Mouse (Mus musculus) macrophage (primary cell): ENCODE measurements around the gene Ubxn6. TPM values are rescaled to one million over a fixed set of nuclear protein-coding genes. Genes with fewer than 3 reads are reported as not detected.
"Not testable (repeated sequence)": the region's sequence is repeated elsewhere in the genome, so short reads cannot be mapped to it uniquely, and the experiment has no call there.

Experiments used
- H3K27ac ChIP-seq: fragments of 350-480 bp; formaldehyde crosslinking; 2 replicates; pipeline ENCODE4 v1.9.0; 2021
- H3K36me3 ChIP-seq: fragments of 350-480 bp; formaldehyde crosslinking; 2 replicates; pipeline ENCODE4 v1.9.0; 2021; ENCODE audit errors: inconsistent target
- H3K4me3 ChIP-seq: fragments of 350-480 bp; formaldehyde crosslinking; 2 replicates; pipeline ENCODE4 v1.9.0; 2021; ENCODE audit errors: inconsistent target
- H3K79me2 ChIP-seq: fragments of 350-480 bp; formaldehyde crosslinking; 2 replicates; pipeline ENCODE4 v1.9.0; 2021; ENCODE audit errors: inconsistent target
- WGBS: methylation state at CpG from one replicate; pipeline ENCODE4 v1.1.7; 2026; ENCODE audit warnings: inconsistent platforms; ENCODE audit not compliant: missing documents; 5-methylcytosine and 5-hydroxymethylcytosine counted together
- polyA plus RNA-seq: library from polyadenylated mRNA; stranded (reverse); fragments of 250-400 nt; gene quantifications from 3 replicates; pipeline ENCODE4 v1.2.4, GENCODE M21; 2018; ENCODE audit warnings: inconsistent platforms

Ubxn6 gene
- polyA plus RNA-seq, 1 experiment from 2014 or later = 74.4 TPM

DNA sequence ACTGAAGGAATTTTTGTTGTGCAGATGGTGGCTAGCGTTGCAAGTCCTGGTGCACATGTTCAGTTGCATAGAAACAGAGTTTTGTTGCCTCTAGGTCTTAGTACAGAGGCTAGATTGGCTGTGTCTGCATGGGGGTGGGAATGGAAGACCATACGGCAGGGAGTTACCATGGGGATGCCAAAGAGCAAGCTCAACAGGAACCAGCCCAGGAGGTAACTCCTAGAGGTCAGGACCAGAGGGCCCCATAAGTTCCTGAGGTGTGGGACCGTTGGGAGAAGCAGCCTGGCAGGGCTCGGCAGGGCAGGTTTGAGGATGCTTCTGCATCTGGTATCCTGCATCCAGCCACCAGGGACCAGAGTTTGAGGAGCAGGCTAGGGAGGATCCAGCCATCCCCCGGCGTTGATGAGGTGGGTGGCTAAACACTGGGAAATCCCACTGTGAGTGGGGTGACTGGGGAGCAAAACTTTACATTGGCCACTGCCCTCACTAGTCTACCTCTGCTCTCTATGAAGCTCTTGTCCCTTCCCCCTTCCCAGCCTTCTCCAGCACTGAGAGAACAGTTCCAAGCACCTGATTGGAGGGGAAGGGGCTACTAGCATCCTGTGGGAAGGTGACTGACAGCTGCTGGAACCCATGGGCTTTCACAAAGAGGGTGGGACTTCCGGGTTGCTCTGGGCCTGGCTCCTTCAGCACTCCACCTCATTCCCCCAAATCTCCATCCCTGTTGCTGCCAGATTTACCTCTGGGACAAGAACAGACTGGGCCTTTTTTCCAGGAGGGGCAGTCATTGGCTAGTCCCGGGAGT is 6.2 kb upstream of the Ubxn6 start:
- Histone ChIP-seq H3K79me2 (peaks cover 26% of the 10 kb centered on the region), H3K27ac (no peak overlapping the region), H3K4me3 (peak overlapping the region; percentile 79), H3K36me3 (0 out of 2 replicates have a peak, but pooled peaks cover 4% of the 10 kb centered on the region)
- 52% methylated on average over 8 of the region's 8 CpGs for WGBS

DNA sequence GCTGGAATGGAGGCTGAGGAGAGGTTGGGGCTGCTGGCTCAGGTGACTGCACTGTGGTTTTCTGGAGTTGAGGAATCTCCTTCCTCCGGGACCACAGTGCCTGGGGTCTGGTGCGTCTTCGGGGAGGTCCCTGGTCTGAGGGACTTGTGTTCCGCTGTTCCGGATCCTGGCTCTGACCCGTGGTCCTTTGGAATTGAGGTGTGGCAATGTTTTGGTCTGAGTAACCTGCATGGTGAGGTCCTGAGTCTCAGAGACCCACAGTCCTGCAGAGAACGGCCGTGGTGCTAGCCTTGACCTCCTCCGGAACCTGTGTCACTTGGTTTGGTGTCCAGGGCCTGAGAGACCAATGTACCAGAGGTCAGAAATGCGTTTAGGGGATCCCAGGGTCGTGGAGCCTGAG is 5.1 kb upstream of the Ubxn6 start:
- H3K27ac ChIP-seq = no peak overlapping the region

DNA sequence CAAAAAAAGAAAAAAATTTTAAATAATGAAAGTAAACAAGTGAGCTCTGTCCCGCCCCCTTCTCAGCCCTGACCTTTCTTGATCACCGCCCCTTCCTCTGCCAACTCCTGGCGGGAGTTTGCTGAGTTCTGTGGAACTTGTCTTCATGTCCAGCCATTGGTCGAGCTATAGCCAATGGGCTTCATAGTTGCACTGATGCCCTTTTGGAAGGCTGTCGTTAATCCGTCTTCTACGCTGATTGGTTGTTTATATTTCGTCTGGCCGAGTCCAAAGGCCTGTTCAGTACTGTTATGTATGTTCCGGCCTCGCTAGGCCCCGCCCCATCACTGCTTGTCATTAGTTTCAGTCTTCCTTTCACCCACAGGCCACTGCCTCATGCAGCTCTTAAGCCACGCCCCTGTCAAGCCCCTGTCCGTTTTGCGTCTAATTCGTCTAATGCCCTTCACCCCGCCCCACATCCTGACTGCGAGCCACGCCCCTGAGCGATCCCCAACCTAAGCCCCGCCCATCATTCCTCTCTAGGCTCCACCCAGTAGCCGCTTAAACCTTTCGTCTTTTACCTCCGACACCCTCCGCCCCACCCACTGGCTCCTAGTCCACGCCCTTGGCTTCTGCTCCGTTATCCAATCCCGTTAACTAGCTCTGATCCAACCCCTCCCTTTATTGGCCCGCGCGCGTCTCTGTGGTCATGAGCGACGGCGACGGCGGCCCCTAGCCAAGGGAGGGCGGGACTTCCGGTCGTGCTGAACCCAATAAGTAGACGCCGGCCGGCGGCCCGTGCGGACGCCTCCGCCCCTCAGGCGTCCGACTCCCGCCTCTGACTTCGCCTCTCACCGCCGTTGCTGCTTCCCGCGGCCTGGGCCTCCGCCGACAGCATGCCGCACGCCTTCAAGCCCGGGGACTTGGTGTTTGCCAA is 4.3 kb upstream of the Ubxn6 start, which contains the start of gene Hdgfl2:
Gene Hdgfl2 (plus strand): TSS at position 755 of the 916 bp plus-strand sequence.
- H3K79me2 ChIP-seq = peaks cover 27% of the 10 kb centered on the region
- H3K36me3 ChIP-seq = 0 out of 2 replicates have a peak, but pooled peaks cover 4% of the 10 kb centered on the region
- peak within 1 kb of the TSS; percentile 79 for H3K4me3 ChIP-seq
- H3K27ac ChIP-seq = peak within 1 kb of the TSS; percentile 63
- 1% methylated on average over 53 of the region's 61 CpGs for WGBS

More for the DNA sequence above, 5.1 kb upstream of the Ubxn6 start:
- Histone ChIP-seq H3K4me3 (peak overlapping the region; percentile 79), H3K36me3 (0 out of 2 replicates have a peak, but pooled peaks cover 4% of the 10 kb centered on the region), H3K79me2 (peaks cover 26% of the 10 kb centered on the region)
- WGBS = 0% methylated on average over 11 of the region's 11 CpGs

DNA sequence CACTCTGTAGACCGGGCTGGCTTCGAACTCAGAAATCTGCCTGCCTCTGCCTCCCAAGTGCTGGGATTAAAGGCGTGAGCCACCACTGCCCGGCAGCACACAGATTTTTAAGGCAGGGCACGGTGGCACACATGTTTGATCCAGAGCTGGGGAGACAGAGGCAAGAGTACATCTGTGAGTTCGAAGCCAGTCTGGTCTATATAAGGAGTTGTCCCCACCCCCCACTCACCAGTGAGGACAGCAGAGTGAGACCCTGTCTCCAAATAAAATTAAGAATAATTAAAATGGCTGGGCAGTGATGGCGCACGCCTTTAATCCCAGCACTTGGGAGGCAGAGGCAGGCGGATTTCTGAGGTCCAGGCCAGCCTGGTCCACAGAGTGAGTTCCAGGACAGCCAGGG is 3.5 kb upstream of the Ubxn6 start:
- H3K4me3 ChIP-seq = peak overlapping the region; percentile 40
- not testable (repeated sequence) for H3K36me3 ChIP-seq
- H3K27ac ChIP-seq = peak overlapping the region; percentile 63
- WGBS = 59% methylated on average over 9 of the region's 9 CpGs
- peaks cover 35% of the 10 kb centered on the region for H3K79me2 ChIP-seq

DNA sequence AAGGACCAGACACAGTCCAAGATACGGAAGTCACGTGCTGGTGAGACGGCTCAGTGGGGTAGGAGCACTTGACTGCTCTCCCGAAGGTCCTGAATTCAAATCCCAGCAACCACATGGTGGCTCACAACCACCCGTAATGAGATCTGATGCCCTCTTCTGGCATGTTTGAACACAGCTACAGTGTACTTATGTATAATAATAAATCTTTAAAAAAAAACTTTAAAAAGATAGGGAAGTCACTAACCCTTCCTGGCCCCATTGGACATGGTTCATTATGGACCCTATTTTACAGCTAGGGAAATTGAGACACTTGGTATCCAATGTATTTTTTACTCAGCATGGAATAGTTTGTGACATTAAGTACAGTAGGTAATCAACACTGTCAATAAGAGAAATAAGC is 2.7 kb upstream of the Ubxn6 start:
- 82% methylated on average over 5 of the region's 5 CpGs for WGBS

DNA sequence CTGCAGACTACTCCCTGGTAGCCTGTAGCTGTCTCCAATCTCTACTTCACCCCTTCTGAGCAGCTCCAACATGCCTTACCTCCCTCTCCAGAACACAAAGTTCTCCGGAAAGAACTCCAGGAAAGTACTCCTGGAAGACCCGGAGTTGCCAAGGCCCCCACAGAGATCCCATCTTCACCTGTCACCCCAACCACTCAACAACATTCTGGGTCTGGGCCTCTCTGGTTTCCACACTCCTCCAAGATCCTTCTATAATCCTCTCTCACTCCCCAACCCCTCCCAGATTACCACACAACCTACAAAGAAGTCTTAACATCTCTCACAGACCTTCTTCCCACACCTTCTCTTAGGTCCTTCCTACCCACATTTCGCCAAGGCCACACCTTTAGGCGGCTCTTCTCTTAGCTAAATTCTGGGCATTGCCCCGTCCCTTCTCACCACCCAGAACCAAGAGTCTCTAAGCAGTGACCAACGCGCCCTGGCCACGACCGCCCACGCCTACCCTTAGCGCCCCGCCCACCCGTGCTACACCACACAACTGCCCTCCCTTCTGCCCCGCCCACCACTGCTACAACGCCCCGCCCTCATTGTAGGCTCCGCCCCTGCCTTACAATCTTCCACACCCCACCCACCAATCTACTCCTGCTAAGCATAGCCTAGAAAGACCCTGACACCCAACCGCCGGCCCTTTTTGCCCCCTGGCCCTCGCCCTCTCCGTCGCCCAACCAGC is 566 bp downstream of the Ubxn6 start:
- Histone ChIP-seq H3K79me2 (peaks cover 10% of the 10 kb centered on the region; the same call in 1 of the 2 replicates), H3K36me3 (peaks cover 36% of the 10 kb centered on the region), H3K4me3 (peak overlapping the region; percentile 54), H3K27ac (peak overlapping the region; percentile 84)
- 9% methylated on average over 18 of the region's 22 CpGs for WGBS

More for the DNA sequence above, 2.7 kb upstream of the Ubxn6 start:
- Histone ChIP-seq H3K36me3 (peaks cover 8% of the 10 kb centered on the region; the same call in 1 of the 2 replicates), H3K27ac (no peak overlapping the region), H3K79me2 (peaks cover 36% of the 10 kb centered on the region), H3K4me3 (no peak overlapping the region)

DNA sequence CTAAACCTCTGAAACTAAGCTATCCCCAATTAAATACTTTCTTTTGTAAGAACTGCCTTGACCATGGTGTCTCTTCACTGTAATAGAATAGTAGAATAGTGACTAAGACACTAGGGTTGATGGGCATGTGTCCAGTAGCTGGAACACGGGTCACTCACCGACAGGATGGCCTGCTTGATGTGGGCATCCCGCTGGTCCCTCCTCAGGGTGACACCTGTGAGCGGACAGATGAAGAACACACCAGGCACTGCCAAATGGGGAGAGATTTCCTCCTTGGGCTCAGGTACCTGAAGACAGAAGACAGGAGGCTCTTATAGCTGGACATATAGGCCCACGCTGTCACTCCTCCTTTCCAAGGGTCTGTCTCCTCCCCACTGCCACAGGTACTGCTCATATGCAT is 2.6 kb downstream of the Ubxn6 start:
- Histone ChIP-seq H3K27ac (no peak overlapping the region), H3K36me3 (peaks cover 57% of the 10 kb centered on the region), H3K79me2 (peaks cover 10% of the 10 kb centered on the region; the same call in 1 of the 2 replicates), H3K4me3 (no peak overlapping the region)
- 96% methylated on average over 5 of the region's 5 CpGs for WGBS

DNA sequence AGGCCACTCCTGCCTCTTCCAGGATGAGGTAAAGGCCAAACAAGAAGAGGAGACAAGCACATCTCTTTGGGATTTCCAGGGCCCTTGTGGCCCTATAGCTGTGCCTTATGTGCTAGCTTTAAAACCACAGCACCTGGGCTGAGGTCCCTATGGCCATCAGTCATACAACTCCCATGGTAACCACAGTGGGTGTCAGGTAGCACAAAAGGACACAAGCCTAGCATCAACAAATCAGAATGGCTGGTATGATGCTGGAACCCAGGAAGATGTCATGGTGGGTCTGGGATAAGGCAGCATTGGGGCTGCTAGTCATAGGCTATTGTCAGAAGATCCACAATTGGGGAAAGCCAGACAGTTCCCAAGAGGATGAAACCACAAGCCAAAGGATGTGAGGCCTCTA is 3.7 kb downstream of the Ubxn6 start:
- H3K36me3 ChIP-seq = peaks cover 58% of the 10 kb centered on the region
- H3K79me2 ChIP-seq = peaks cover 10% of the 10 kb centered on the region; the same call in 1 of the 2 replicates
- H3K4me3 ChIP-seq = no peak overlapping the region
- H3K27ac ChIP-seq = no peak overlapping the region

DNA sequence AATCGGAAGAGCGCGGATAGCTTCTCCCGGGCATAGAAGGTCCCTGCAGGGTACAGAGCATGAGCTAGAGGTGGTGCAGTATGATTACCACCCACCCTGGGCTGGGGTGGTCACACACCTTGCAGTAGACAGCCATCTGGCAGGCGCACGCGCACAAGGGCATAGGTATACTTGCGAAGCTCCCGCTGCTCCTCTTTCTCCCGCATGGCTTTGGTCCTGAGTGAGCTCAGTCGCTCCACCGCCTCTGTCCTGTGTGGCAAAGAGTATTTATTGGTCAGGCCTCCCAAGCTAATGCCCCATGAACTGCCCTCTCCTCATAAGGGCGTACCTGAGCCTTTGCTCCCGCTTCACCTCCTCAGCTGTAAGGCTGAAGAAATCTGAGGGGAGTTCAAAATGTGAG is 5.8 kb downstream of the Ubxn6 start:
- WGBS = 98% methylated on average over 14 of the region's 14 CpGs
- peaks cover 8% of the 10 kb centered on the region; the same call in 1 of the 2 replicates for H3K79me2 ChIP-seq
- H3K36me3 ChIP-seq = peaks cover 67% of the 10 kb centered on the region
- H3K27ac ChIP-seq = no peak overlapping the region
- no peak overlapping the region for H3K4me3 ChIP-seq

DNA sequence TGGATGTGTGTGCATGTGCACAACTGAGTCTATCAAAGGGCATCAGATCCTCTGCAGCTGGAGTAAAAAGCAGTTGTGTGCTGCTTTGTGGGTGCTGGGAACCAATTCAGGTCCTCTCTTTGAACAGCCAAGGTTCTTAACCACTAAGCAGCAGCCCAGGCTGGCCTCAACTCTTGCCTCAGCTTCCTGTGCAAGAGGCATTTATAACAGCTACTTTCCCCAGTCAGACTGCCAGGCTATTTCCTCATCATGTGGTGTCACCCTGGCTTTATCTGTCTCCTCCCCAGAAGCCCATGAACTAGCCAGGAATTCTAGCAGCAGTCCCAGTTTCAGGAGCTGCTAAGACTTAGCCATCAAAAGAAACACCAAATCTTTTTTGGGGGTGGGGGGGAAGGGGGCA is 8.4 kb downstream of the Ubxn6 start:
- no peaks in the 10 kb centered on the region for H3K79me2 ChIP-seq
- H3K4me3 ChIP-seq = no peak overlapping the region
- H3K27ac ChIP-seq = no peak overlapping the region
- peaks cover 60% of the 10 kb centered on the region for H3K36me3 ChIP-seq

DNA sequence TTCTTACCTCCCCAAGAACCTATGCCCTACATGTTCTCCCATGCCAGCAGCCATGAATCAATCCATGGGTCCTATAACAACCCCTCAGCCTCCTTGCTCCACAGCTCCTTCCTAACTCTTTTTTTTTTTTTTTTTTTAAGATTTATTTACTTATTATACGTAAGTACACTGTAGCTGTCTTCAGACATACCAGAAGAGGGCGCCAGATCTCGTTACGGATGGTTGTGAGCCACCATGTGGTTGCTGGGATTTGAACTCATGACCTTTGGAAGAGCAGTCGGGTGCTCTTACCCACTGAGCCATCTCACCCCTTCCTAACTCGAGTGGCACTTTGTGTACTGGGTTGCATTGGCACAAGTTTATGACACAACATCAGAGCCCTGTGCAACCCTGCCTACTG is 9.1 kb downstream of the Ubxn6 start:
- not testable (repeated sequence) for H3K27ac ChIP-seq
- 100% methylated on average over 5 of the region's 6 CpGs for WGBS

DNA sequence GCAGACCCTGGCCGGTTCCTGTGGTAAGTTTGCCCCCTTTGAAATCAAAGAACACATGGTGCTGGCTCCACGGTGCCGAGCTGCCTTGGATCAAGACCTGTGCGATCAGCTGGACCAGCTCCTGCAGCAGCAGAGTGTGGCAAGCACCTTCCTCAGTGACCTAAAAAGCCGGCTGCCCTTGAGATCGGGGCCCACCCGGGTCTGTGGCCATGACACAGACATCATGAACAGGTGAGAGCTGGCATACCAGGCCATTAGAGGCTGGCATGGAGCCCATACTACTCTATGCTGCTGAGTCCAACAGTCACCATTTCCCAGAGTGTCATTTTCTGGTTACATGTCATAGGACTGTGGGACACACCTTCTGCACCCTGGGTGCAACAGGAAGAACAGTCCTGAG is 12.7 kb downstream of the Ubxn6 start:
- WGBS = 94% methylated on average over 7 of the region's 7 CpGs
- Histone ChIP-seq H3K27ac (no peak overlapping the region), H3K79me2 (no peaks in the 10 kb centered on the region), H3K36me3 (peaks cover 37% of the 10 kb centered on the region; the same call in 1 of the 2 replicates), H3K4me3 (no peak overlapping the region)

More for the DNA sequence above, 9.1 kb downstream of the Ubxn6 start:
- peaks cover 60% of the 10 kb centered on the region for H3K36me3 ChIP-seq
- not testable (repeated sequence) for H3K79me2 ChIP-seq, H3K4me3 ChIP-seq

DNA sequence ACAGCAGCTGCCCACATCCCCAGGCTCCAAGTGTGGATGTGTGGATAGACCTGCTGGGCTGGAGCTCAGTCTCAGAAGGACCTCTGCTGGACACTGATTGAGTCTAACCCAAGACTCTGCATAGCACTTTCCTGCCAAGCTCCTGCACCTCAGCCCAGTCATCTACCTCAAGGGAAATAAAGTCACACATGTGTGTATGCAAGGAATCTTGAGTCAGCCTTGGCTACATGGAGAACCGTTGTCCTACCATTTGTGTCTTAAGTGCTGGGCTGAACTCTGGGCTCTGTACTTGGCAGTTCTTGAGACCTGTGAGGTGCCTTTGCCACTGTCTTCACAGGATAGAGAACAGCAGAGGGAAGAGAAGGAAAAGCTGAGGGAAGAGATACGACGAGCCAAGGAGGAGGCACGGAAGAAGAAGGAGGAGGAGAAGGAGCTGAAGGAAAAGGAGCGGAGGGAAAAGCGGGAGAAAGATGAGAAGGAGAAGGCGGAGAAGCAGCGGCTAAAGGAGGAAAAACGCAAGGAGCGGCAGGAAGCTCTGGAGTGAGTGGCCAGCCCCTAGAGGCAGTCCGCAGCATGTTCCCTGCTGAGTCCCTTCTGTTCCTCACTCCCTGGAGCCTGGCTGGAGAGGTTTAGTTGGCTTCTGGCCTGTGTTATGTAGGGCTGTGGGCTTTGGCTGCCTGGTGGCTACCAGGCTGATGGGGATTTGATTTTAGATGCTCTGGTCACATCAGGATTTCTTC is 17.3 kb downstream of the Ubxn6 start:
- peaks cover 23% of the 10 kb centered on the region; the same call in 1 of the 2 replicates for H3K36me3 ChIP-seq

More for the DNA sequence above, 17.3 kb downstream of the Ubxn6 start:
- H3K4me3 ChIP-seq = no peak overlapping the region
- H3K27ac ChIP-seq = no peak overlapping the region
- peaks cover 36% of the 10 kb centered on the region for H3K79me2 ChIP-seq
- 96% methylated on average over 7 of the region's 11 CpGs for WGBS
